Mouse (Mus musculus) megakaryocyte, embryonic 14.5 days (primary cell): ENCODE measurements at regions not wholly inside any gene's neighbourhood (a gene's known extent, or its start where the extent isn't known, plus 50 kb on each side); places are given as distances from the start of the nearest gene placed in this dataset.

Source experiments
- FLI1 ChIP-seq: IDR thresholded peaks from 2 replicates; pipeline ENCODE4 v1.6.1; 2012; ENCODE audit warnings: low read length, inconsistent platforms, mixed read lengths
- GATA1 ChIP-seq: IDR thresholded peaks from 3 replicates; pipeline ENCODE4 v1.6.1; 2012; ENCODE audit warnings: mixed read lengths, low read length, inconsistent platforms, borderline replicate concordance

DNA sequence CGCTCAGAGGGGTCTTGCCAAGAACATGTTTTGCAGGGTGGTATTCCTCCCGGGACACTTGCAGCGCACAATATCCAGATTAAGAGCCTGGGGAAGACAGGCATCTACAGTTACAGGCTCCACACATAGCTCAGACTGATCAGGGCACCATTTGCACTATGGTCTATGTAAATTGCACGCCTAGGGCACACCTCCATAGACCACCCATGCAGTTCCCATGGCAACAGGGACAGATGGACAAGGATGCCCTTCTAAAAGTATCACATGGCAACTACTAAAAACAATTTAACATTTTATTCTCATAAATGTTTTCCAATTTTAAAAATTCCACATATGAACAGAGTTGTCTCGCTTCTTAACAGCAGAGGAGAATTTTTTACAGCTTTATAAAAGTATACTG lies 158.7 kb upstream of the Actbl2 start:
- TF ChIP-seq GATA1: no peak
- no peak for TF ChIP-seq FLI1
